Mouse (Mus musculus) granulocyte monocyte progenitor cell, adult 5-6 weeks (primary cell): ENCODE data around the gene Vstm2b. TPM values are rescaled to one million over a fixed set of nuclear protein-coding genes. Genes with fewer than 3 reads are reported as not detected.

ENCODE experiments used
- ATAC-seq: replicated peaks from 2 replicates; pipeline ENCODE4 v1.8.0; 2016; ENCODE audit warnings: mild to moderate bottlenecking, moderate TSS enrichment, inconsistent platforms; ENCODE audit not compliant: poor library complexity, severe bottlenecking
- total RNA-seq, 2 experiments: library from RNA; stranded (forward) in 1 of 2; stranded (reverse) in 1 of 2; fragments of 200-712, 200-1000 nt in 1 of 2; fragments of >200 nt in 1 of 2; fragmentation: Nextera tagmentation in 1 of 2; gene quantifications; 2 replicates each; pipeline ENCODE4 v1.2.3; 2014 to 2017

Vstm2b gene
- total RNA-seq (2014; fragmentation: Nextera tagmentation): not detected in 2 replicates
- total RNA-seq (2017): not detected in 2 replicates

DNA sequence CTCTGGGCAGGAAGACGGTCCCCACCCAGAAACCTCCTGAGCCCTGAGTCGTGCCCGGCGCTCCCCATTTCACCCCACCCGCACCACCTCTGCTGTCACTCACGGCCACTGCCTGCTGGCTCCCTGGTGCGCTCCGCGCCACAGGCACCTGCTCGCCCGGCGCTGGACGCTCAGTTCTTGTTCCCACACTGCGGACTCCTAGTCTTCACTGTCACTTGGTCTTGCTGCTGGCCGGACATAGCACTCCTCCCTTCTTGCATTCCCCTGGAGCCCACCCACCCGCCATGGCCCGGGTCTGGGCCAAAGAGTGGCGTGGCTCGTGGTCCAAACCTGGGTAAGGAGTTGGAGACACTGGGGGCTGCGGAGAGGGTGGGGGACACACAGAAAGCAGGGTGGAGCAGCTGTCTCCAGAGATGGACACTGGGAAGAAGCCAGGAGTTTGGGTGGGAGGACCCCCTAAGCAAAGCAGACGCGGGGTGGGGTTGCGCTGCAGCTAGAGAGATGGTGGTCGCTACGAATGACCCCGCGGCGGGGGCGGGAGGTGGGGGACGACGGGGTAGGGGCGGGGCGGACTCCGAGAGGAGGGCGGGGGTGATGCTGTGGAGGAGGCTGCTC lies at the start of gene Vstm2b:
TSS of gene Vstm2b (plus strand) at position 233 of the 615 bp plus-strand sequence.
- ATAC-seq: no peak

DNA sequence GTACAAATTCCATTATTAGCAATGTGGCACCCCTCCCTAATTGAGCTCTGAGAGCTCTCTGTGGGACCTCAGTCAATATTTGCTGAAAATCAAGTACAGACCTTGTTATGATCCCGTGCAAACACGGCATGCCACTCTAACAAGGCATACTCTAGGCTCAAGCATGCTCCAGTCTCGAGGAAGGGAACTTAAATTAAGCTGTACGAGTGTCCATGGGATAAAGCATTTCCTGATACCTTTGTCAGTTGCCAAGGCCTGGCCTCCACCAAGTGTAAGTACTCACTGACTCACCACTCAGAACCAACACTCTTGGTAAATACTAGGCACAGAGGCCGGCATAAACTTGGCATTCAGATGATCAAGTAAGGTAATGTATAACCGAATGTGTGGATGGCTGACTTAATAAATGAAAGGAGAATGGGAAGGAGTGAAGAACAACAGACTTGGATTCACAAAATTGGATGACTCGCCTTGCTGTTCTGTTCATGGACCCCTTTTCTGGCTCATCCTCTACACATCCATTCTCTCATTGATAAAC lies 42.0 kb upstream of the Vstm2b start:
- no peak for ATAC-seq

DNA sequence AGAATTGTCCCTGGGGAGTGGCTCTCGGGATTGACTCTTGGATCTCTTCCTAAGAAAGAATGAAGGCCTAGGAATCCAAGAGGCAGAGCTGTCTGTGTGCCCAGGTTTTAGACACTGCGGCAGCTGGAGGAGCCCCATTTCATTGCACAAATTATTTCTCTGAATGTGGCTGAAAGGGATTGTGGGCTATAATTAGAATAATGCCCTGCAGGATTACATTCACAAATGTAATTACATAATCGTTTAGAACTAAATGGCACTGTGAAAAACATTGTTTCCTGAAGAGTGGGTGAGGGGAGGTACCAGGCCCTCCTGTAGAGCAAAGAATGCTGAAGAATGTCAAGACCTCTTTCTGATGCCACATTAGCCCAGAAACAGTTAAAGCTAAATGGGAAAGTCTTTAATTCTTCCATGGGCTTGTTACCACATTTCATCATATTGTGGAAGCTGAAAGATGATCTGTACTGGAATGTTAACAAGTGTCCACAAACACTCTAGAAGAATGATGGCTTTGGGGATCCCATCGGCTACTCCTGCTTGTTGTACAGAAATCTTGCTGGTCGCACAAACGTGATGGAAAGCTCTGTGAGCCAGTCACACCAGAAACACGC lies 24.6 kb upstream of the Vstm2b start:
- no peak for ATAC-seq

- no peak for ATAC-seq
Measured at GRCm38 (mm10) chr7:40884855-40885489, 13.2 kb upstream of the Vstm2b start.

DNA sequence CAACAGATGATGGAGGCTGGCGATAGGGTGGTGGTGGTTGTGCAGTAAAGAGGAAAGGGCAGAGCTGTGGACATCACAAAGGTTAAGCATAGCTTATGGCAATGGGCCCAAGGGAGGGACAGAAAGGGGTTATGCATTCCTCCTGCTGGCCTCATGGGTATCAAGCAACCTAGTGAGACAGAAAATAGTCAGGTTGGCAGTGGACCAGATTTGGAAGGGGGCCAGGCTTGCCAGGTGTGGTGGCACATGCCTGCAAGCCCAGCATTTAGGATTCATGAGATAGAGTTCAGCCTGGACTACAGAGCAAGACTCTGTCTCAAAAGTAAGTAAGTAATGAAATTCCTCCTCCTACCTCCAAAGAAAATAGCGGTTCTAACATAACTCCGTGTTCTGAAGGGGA lies 9.8 kb upstream of the Vstm2b start:
- no peak for ATAC-seq

DNA sequence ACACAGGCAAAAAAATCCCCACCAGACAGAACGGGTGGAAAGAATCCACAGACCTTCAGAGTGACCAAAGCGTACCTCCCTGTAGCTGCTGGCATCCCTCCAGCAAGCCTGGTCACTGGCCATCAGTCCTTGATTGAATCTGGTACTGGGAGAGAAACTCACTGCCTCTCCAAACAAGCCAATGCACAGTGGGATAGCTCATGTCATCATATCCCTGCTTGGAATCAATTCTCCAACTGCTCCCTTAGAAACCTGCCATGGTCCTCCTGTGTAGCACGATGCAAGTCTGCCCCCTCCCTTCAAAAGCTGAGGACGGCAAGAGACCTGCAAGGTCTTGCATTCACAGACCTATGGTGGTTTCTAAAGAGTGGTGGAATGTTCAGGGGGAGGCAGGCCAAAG lies 1.2 kb upstream of the Vstm2b start:
- ATAC-seq: no peak

DNA sequence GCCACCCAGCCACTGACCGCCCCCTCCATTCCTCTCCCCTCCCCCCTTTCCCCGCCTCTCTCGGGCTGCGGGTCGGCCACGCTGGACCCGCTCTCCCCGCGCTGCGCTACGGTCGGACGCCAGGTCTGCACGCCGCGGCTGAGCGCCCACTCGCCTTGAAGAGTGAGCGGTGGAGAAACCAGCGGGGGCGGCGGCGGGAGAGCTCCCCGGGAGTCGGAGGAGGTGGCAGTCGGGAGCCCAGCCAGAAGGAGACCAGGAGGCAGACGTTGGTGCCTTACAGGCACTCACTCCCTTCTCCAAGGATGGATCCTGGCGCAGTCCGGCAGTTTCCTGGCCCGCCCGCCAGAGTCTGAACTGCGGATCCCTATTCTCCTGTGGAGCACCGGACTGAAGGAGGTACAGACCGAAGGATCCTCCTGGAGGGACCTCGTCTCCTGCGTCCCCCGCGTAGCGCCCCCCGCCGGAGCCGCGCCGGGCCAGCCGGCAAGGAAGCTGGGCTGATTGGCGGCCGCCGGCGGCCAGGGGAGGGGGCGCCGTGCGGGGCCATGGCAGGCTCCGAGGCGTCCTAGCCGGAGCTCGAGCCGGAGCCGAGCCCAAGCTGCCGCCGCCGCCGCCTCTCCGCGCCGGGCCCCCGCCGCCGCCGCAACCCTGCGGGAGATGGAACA lies 715 bp downstream of the Vstm2b start:
- no peak for ATAC-seq

GRCm38 (mm10) chr7:40899376-40900265 lies 1.5 kb downstream of the Vstm2b start:
- ATAC-seq: peak; percentile 13; the same call in 1 of the 2 replicates

DNA sequence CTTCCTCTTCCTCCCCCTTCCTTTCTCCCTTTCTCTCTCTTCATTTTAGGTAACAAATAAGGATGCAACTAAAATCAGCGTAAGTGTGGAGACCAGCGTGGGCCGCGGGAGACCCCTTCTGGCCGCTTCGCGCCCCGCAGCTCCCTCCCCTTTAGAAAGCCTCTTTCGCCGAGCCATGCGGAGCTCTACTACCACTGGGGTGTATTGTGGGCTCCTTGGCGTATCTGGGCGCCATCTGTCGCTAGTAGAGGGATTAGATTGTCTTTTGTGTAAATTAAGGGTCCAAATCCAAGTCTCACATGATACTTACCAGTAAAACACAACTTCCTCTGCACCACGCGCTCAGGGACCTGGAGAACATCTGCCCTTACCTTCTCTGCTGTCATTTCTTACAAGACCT lies 3.1 kb downstream of the Vstm2b start:
- no peak; the same call in 1 of the 2 replicates for ATAC-seq

DNA sequence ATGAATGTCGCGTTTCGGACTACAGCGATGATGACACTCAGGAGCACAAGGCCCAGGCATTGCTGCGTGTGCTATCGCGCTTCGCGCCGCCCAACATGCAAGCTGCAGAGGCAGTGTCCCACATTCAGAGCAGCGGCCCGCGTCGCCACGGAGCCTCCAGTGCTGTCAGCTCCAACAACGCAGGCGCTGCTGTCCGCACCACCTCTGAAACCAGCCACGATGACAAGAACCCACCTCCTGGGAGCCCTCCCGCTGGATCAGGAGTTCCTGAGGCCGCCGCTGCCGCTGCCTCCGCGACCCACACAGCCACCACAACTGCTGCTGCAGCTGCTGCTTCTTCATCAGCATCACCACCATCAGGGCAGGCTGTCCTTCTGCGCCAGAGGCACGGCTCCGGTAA lies 4.4 kb downstream of the Vstm2b start:
- no peak for ATAC-seq

DNA sequence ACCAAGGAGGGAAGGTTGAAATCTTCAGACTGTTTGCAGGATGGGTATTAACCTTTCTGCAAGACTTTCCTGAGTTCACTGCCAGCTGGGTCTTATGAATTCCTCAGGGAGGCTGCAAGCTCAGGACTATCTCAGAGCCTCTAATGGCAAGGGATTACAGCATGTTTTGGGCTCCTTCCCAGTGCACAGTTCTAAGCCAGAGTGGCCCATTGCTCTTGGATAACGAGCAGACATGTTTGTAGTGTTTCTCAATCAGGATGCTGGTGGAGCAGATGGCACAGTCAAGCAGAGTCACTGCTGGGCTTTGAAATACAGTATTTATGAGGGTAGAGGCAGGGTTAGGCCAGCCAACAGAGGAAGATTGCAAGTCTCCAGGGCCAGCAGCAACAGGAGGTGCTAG lies 8.4 kb downstream of the Vstm2b start:
- ATAC-seq: no peak

- ATAC-seq: no peak
Measured at GRCm38 (mm10) chr7:40916761-40917160, 18.6 kb downstream of the Vstm2b start.

GRCm38 (mm10) chr7:40920118-40920517 lies 22.0 kb downstream of the Vstm2b start:
- no peak for ATAC-seq

- no peak for ATAC-seq
Measured at GRCm38 (mm10) chr7:40921281-40921680, 23.2 kb downstream of the Vstm2b start.

DNA sequence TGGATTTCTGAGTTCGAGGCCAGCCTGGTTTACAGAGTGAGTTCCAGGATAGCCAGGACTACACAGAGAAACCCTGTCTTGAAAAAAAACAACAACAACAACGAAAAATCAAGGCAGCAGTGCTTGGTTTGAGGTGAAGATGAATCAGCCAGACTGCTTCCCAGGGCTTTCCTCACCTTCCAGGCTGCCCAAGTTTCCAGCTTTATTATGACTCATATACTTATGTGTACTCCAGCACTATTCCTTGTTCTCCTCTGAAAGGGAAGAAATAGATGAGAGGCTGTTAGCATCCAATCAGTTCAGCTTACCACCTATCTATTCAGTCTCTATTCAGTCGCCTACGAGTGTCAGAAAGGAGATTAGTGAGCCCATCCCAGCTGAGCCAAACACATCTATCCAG lies 24.7 kb downstream of the Vstm2b start:
- ATAC-seq: no peak

GRCm38 (mm10) chr7:40928391-40928790 lies 30.3 kb downstream of the Vstm2b start:
- ATAC-seq: no peak

- no peak for ATAC-seq
Measured at GRCm38 (mm10) chr7:40936617-40937212, 38.6 kb downstream of the Vstm2b start.

DNA sequence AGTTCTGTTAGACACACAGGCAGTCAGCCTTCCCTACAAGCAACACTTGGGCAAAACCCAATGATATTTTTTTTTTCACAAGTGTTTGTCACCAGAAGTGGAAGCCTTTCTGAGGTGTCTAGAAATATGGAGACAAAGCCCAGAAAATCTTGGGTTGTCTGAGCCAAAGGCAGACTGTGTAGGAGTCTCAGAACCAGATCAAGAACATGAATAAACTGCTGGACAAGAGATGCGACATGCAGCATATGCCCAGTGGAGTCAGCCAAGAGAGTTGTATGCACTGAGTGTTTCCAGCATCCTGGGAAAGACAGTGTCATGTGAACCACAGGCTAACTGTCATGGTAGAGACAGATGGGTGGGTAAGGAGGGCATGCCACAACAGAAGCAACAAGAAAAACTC lies 41.2 kb downstream of the Vstm2b start:
- no peak for ATAC-seq

DNA sequence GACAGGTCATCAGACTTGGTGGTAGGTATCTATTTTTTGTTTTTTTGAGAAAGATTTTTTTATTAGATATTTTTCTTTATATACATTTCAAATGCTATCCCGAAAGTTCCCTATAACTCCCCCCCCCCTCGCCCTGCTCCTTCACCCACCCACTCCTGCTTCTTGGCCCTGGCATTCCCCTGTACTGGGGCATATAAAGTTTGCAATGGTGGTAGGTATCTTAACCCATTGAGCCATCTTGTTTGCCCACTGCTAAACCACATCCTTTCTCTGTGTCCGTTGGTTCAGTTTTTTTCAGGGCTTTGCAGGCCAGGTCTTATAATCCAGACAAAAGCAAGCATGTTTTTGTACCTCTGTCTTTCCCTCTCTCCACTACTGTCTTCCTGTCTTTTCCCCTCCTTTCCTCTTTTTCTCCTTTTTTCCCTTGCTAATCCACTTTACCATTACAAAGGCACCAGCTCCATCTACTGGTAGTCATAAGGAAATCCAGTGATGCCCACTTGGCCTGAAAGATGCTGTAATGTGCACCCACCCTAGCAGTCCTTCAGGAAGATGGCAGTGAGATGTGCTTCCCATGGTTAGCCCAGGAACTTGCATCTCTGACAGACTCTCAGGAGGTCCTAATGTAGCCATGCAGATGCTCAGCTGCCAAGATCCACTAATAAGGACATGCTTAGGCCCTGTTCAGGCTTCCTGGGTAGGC lies 44.3 kb downstream of the Vstm2b start:
- ATAC-seq: no peak
